Mouse (Mus musculus) thymus, postnatal 25 days (tissue): Measurements from ENCODE around the gene Lsm10.
A peak's percentile ranks its signal among the peaks of the same experiment; 100 is the strongest.

ENCODE experiments used
- DNase-seq: peaks from one replicate; pipeline ENCODE4 v3.0.0; 2022

Gene Lsm10

GRCm38 (mm10) chr4:126097711-126098253 lies 1.4 kb downstream of the Lsm10 start:
- no peak for DNase-seq

GRCm38 (mm10) chr4:126099365-126099764 lies 2.9 kb downstream of the Lsm10 start:
- no peak for DNase-seq

GRCm38 (mm10) chr4:126100764-126101163 lies 4.3 kb downstream of the Lsm10 start:
- DNase-seq = no peak

GRCm38 (mm10) chr4:126102061-126102841 lies 5.8 kb downstream of the Lsm10 start:
- DNase-seq = no peak

- DNase-seq = peak; percentile 57
Observed at GRCm38 (mm10) chr4:126103057-126103581, 6.7 kb downstream of the Lsm10 start.

- DNase-seq = peak; percentile 97
Observed at GRCm38 (mm10) chr4:126103590-126104068, 7.2 kb downstream of the Lsm10 start, which contains the start of gene Stk40. Stk40 (plus strand) TSS chr4:126103957.

GRCm38 (mm10) chr4:126104261-126105075 lies 8.0 kb downstream of the Lsm10 start:
- peak; percentile 39 for DNase-seq

- no peak for DNase-seq
Observed at GRCm38 (mm10) chr4:126105131-126105783, 8.8 kb downstream of the Lsm10 start.

- DNase-seq = no peak
Observed at GRCm38 (mm10) chr4:126108061-126108740, 11.8 kb downstream of the Lsm10 start.

- peak; percentile 11 for DNase-seq
Observed at GRCm38 (mm10) chr4:126109613-126110373, 13.4 kb downstream of the Lsm10 start.

- DNase-seq = peak; percentile 83
Observed at GRCm38 (mm10) chr4:126110374-126111152, 14.1 kb downstream of the Lsm10 start.

- DNase-seq = no peak
Observed at GRCm38 (mm10) chr4:126111153-126111549, 14.7 kb downstream of the Lsm10 start.

- DNase-seq = no peak
Observed at GRCm38 (mm10) chr4:126113243-126113642, 16.8 kb downstream of the Lsm10 start.

- DNase-seq = peak; percentile 75
Observed at GRCm38 (mm10) chr4:126113943-126114342, 17.5 kb downstream of the Lsm10 start.

- no peak for DNase-seq
Observed at GRCm38 (mm10) chr4:126115411-126115810, 19.0 kb downstream of the Lsm10 start.

GRCm38 (mm10) chr4:126115871-126116521 lies 19.6 kb downstream of the Lsm10 start:
- DNase-seq = no peak

GRCm38 (mm10) chr4:126117116-126117515 lies 20.7 kb downstream of the Lsm10 start:
- DNase-seq = no peak

- DNase-seq = no peak
Observed at GRCm38 (mm10) chr4:126118651-126119050, 22.2 kb downstream of the Lsm10 start.

GRCm38 (mm10) chr4:126119051-126119450 lies 22.6 kb downstream of the Lsm10 start:
- no peak for DNase-seq

- DNase-seq = no peak
Observed at GRCm38 (mm10) chr4:126120052-126120451, 23.6 kb downstream of the Lsm10 start.
